Mouse (Mus musculus) gastrocnemius, postnatal 36 days (tissue): Measurements from ENCODE around the gene Irak1bp1. TPM values are rescaled to one million over a fixed set of nuclear protein-coding genes. Genes with fewer than 3 reads are reported as not detected.

Source experiments
- DNase-seq, 2 experiments: peaks; one replicate each; pipeline ENCODE4 v3.0.0; 2022
- intact Hi-C: fragments of 180-260 bp; cut with DNase I; formaldehyde crosslinking; loops from one replicate; pipeline ENCODE4 v1.15.1; 2025
- long read RNA-seq, 2 experiments: library from polyadenylated mRNA; stranded (forward); transcript quantifications; one replicate each; pipeline ENCODE4 v2.0.0; 2021
- total RNA-seq, 2 experiments: library from RNA; stranded (reverse); gene quantifications; 2 replicates each; pipeline ENCODE4 v1.2.3; 2021

Irak1bp1 gene
- 1 to 10 TPM; 1.5 to 1.9 TPM for total RNA-seq
- long read RNA-seq, experiment 1, partial matches to known transcripts = 1 of 3 reads
- long read RNA-seq, experiment 1, other reads (novel, unspliced or antisense) = 0 of 3 reads
- long read RNA-seq, experiment 2, transcript Irak1bp1-202 (4 exons, 2,158 nt) = major isoform, 5 of 6 reads
- long read RNA-seq, experiment 2, partial matches to known transcripts = 1 of 6 reads
- long read RNA-seq, experiment 2, other reads (novel, unspliced or antisense) = 0 of 6 reads

DNA sequence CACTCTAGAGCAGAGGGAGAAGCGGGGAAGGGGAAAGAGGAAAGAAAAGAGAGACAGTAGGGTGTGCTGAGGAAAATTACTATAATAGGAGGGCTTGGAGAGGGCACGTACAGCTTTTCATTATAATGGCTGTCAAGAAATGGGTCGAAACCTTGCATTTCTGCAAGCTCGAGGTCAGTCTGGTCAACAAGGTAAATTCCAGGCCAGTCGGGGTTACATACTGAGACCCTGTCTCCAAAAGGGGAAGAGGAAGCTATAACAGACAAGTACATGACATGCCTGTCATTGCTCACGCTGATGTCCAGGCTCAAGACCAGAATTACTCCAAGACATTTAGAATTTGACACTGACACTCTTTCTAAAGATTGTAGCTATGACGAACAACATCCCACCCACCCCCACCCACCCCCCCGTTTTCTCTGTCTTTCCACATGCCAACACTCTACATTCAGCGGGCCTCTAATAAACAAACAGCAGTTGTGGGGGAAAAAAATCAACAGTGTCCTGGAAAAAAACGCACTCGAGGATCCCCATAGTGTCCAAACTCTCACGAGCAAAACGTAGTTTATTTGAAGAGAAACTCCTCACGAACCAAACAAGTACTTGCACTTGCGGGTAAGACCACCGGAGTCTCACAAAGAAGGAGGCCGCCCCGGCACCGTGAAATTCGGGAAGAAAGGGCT is at the start of gene Irak1bp1:
Irak1bp1 (plus strand) TSS at position 534 of the 683 bp plus-strand sequence.
- intact Hi-C loops = no loop called here
- DNase-seq = no peak

DNA sequence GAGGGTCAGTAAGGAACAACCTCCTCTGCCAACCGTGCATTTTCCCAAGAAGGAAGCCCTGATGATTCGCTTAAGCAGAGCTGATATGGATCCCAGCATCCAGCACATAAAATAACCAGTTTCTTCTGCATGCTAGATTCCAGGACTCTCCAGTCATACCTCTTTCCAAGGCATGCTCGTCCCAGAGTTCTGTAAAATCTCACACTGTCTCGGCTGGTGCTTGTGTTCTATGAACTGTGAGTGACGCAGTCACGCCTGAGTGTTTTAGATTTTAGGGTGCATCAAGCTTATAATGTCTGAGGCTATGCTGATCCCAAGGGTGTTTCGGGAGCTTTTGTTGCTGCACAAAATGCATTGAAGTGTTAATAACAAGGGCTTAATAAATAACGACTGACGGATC is 41.0 kb upstream of the Irak1bp1 start:
- intact Hi-C loops = no loop called here
- DNase-seq = no peak

GRCm38 (mm10) chr9:82800360-82800759 is 29.0 kb upstream of the Irak1bp1 start:
- intact Hi-C loops = no loop called here
- no peak for DNase-seq

DNA sequence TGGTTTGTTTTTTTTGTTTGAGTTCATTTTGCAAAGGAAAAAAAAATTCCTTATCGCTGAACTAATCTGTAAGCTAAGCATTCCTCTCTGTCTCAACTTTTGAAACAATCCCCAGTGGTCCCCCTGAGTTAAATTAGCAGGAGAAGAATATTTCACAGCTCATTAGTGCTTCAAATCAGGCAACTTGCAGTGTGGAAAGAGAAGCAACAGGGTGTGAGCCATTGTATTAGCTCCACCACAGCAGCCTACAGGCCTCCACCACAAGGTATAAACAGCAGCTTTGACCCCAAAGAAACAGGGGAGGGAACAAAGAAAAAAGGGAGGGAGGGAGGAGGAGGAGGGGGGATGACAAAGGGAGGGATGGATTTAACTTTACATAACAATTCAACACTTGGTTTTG is 22.2 kb upstream of the Irak1bp1 start:
- no peak for DNase-seq
- intact Hi-C loops = no loop called here

DNA sequence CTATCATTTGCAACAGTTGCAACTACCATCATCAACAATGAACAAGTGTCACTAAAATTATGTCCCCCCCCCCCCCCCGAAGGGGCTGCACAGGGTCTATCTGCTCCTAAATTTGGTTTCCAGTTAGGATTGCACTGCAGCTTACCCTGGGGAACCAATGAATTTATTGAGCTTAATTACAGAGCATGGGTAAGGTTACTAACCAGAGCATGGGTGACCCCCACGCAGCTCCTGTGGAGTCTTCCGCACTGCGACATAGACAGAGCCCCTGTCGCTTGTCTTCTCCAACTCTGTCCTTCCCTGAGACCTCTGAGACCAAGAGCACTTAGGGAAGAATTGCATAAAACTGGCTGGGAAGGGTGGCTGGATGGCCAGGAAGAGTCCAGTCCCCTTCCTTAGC is 21.7 kb upstream of the Irak1bp1 start:
- DNase-seq = no peak
- intact Hi-C loops = no loop called here

GRCm38 (mm10) chr9:82812172-82812963 is 17.0 kb upstream of the Irak1bp1 start:
- intact Hi-C loops = no loop called here

GRCm38 (mm10) chr9:82814536-82814935 is 14.8 kb upstream of the Irak1bp1 start:
- intact Hi-C loops = no loop called here
- no peak for DNase-seq

More at GRCm38 (mm10) chr9:82812172-82812963, 17.0 kb upstream of the Irak1bp1 start:
- DNase-seq = no peak

DNA sequence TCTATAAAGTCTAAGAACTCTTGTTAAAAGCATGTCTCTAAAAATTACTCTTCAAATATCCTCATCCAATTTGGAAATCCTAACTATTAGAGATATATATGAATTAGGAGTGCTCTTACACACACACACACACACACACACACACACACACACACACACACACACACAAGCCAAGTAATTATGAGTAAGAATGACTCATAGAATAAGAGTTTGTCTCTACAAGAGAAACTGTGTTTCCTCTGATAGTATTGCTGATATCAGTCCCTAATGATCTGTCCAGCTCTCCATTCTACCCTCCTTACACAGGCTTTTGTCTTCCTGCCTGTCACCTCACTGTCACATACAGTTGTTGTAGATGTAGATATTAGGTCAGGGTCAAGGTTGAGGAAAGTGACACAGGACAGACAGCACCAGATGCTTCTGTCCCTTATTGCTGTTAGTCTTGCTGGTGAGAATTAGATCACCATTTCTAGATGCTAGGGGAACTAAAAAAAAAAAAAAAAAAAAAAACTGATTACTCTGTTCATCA is 14.0 kb upstream of the Irak1bp1 start:
- DNase-seq = no peak

GRCm38 (mm10) chr9:82826426-82826825 is 2.9 kb upstream of the Irak1bp1 start:
- no peak for DNase-seq
- intact Hi-C loops = no loop called here

More for the DNA sequence above, 14.0 kb upstream of the Irak1bp1 start:
- intact Hi-C loops = no loop called here

DNA sequence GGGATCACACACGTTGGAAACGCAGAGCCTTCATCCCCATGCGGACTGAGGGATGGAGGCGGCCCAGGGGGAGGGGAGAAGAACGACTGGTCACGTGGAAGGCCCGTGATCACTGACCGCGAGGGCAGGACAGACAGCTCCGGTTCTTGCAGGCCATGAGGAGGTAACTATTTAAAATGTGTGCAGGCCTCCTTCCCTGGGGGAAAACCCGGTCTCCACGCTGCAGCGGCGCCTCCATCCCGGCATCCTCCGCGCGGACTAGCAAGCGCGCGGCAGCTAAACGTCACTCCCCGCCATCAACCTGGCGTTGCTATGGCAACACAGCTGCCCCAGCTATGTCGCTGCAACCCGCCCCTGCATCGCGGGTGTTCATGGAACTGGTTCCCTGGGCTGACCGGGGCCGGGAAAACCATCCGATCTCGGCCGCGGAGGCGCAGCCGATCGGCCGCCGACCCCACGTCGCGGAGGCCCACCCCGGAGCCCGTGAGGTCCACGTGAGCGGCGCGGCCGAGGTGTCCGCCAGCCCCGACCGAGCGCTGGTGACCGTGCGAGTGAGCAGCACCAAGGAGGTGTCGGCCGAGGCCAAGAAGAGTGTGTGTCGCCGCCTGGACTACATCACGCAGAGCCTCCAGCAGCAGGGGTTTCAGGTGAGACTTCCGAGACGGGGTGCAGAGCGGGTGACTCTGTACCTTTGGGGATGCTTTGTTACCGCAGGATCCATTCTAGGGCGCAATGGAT is 522 bp downstream of the Irak1bp1 start:
- intact Hi-C loops = no loop called here
- peak; percentile 72 to 74 for DNase-seq

GRCm38 (mm10) chr9:82831891-82832290 is 2.6 kb downstream of the Irak1bp1 start:
- intact Hi-C loops = no loop called here

DNA sequence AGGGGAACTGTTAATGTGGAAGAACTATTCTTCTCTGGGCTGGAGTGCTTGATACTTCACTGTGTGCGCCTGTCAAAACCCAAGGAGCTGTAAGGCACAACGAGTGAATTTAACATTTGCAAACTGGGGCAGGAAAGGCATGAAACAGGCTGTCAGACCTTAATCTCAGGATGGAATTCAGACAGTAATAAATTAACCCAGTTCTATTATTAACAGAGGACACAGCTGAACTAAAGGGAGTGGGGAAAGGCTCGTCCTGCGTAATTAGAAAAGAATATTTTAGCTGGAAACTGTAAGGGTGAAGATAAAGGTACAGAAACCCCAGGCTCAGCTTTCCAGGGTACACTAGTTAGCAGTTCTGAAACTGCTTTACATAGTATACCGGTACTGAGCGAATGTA is 6.6 kb downstream of the Irak1bp1 start:
- intact Hi-C loops = no loop called here
- no peak for DNase-seq

More at GRCm38 (mm10) chr9:82831891-82832290, 2.6 kb downstream of the Irak1bp1 start:
- no peak for DNase-seq

- DNase-seq = no peak
- intact Hi-C loops = no loop called here
These were observed 13.3 kb downstream of the Irak1bp1 start for GRCm38 (mm10) chr9:82842671-82843070.

DNA sequence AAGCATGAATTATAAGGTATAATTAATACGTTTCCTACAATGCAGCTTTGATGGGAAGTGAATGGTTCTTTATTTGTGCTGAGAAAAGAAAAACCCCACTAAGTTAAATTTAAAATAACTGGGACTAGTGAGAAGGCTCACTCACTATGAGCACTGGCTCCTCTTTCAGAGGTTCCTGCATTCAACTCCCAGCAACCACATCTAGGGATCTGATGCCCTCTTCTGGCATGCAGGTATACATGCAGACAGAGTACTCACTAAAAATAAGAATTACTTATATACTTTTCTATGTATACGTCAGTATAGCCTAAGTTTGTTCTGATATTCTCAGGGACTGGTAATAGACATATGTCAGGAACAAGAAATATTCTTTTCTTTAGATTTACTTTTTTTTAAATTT is 24.7 kb downstream of the Irak1bp1 start:
- intact Hi-C loops = no loop called here
- DNase-seq = no peak

DNA sequence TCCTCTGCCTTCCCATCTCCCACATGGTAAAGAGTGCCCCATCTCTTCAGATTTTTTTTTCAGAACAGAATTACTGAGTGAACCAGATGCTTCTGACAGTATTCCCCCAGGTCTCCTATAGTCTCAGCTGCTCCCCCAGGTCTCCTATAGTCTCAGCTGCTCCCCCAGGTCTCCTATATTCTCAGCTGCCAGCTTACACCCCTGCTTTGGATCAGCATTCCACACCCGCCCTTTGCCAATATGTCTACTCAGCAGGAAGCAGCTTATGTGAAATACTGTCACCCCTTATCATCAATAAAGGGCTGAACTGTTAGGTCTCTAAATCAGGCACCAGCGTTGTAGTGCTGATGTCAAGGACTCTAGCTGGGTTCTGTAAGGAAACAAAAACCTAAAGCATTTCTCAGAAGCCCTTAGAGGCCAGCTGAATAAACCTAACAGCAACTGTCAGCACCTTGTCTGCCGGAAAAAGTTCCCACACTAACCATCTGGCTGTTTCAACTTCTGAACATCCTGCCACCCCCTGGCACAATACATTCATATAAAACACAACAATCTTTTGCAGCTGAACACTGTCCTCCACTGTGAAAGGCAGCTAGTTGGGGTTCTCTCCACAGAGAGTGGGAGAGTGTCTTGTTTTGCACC is 25.8 kb downstream of the Irak1bp1 start:
- no peak for DNase-seq
- intact Hi-C loops = no loop called here

DNA sequence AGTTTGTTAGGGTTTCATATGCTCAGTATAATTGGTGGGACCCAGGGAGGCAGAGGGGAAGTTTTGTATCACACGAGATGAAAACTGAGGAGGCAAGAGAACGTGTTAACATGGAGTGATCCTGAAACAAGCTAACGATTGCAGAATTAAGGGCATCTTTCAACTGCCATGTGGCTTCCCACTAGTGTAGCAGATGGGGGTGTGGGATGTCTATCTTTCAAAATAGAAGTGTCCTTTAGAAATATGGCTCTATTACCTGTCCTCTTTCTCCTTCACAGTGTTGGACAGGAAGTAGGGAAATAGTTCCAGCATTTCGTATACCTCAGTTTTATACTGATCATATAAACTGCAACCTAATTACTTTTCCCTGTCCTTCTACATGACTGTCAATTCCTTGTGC is 26.9 kb downstream of the Irak1bp1 start:
- intact Hi-C loops = no loop called here
- no peak for DNase-seq

DNA sequence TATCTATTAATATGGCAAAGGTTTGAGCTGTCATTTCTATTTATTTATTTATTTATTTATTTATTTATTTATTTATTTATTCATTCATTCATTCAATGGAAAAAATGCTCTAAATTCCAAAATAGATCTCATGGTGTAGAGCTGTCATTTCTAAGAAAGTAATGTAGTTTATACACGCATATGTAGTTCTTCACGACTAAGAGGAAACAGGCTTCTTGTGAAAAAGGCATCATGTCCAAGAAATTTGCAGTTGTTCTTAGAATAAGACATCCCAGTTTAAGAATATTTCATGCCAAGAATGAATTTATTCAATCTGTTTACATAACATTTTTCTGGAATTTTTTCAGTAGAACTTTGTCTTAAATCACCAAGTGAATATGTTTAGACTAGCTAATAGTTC is 31.5 kb downstream of the Irak1bp1 start:
- DNase-seq = no peak
- intact Hi-C loops = no loop called here

DNA sequence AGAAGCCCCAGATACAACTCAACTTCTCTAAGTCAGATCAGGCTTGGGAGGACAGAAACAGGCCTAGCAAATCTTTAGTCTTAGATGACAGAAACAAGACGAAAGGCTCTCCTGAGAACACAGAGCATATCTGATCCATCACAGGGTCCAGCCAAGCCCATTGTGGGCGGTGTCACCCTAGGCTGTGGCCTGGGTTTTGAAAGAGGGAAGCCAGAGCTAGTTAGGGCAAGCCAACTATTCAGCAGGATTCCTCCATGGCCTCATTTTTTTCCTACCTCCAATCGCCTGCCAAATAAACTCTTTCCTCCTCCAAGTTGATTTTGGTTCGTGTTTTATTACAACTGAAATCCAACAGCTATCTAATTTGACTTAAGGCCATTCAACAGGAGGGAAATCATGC is 32.0 kb downstream of the Irak1bp1 start:
- DNase-seq = peak in 1 of 2 experiments; percentile 6
- intact Hi-C loops = no loop called here

DNA sequence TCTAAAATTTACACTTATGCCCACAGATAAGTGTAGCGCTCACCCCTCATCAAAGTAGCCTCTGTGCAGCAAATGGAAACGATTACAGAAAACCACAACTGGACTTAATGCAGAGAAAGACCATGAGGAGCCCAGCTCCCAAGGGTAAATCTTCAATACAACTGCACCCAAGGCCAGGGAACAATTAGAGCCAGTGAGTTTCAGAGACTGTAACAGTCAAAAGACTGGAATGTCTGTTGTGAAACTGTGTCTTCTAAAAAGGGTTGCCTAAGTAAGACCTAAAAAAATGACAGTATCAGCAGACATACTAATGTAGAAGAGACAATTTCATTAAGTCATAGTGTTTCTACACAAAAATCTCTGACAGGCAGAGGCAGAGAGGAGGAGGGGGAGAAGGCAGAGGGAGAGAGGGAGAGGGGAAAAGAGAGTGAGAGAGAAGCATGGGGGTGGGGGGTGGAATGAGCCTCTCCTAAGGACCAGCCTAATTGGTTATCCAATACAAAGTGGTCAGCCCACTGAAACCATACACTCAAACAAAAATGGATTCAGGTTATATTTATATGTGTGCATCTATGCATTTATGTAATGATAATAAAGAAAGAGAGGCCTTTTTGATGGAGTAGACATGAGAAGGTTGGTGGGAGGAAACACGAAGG is 32.6 kb downstream of the Irak1bp1 start:
- intact Hi-C loops = no loop called here
- DNase-seq = no peak
